Mouse (Mus musculus): ENCODE measurements at regions not wholly inside any gene's neighbourhood (a gene's known extent, or its start where the extent isn't known, plus 50 kb on each side); places are given as distances from the start of the nearest gene placed in this dataset.

DNA sequence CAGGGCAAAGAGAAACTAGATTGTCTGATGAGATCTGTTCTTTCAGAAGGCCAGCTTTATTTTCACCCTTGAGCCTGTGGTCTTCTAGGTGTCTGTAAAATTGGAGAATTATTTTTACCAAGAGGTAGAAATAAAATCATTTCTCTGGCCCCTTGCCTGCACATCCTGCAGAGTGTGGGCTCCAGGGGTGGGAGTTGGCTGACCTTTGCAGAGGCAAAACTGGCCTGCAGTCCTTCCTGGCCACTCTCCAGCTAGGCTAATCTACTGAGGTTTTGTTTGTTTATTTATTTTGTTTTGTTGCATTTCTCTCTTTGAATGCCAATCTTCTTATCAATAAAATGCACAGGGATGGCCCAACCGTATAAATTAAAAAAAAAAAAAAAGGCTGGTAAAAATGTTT lies 156.4 kb upstream of the Map1b start:
- TF ChIP-seq CTCF (IDR thresholded peaks at IDR 0.05; ENCODE audit: borderline replicate concordance, control insufficient read depth, extremely low read depth, insufficient read depth, low read length, poor library complexity), result no peak
- no peak for TF ChIP-seq POLR2A (IDR thresholded peaks at IDR 0.05; ENCODE audit: control insufficient read depth, extremely low read depth, insufficient read depth, low read length, poor library complexity)

Measured in thymus, adult 2 months (tissue).